Mouse (Mus musculus) thymus, adult 2 months (tissue): ENCODE results near the gene Ncf1.

Source experiments
- CTCF ChIP-seq: fragments of 200-500 bp; IDR thresholded peaks from 2 replicates; pipeline ENCODE4 v1.5.1; 2012; ENCODE audit warnings: mild to moderate bottlenecking, control low read depth, low read length, moderate library complexity, borderline replicate concordance; ENCODE audit not compliant: control insufficient read depth, poor library complexity, insufficient read depth; ENCODE audit errors: extremely low read depth
- POLR2A ChIP-seq: fragments of 200-500 bp; IDR thresholded peaks from 2 replicates; pipeline ENCODE4 v1.6.1; 2012; ENCODE audit warnings: mild to moderate bottlenecking, low read length, control low read depth, moderate library complexity; ENCODE audit not compliant: control insufficient read depth, poor library complexity, insufficient read depth; ENCODE audit errors: extremely low read depth

GRCm38 (mm10) chr5:134170167-134170566, 59.3 kb downstream of the Ncf1 start:
- TF ChIP-seq CTCF (no peak), POLR2A (no peak)
